Mouse (Mus musculus) midbrain, postnatal 0 days (tissue): Measurements from ENCODE around the gene Dop1b. TPM values are rescaled to one million over a fixed set of nuclear protein-coding genes. Genes with fewer than 3 reads are reported as not detected.
"Not testable (repeated sequence)": the region's sequence is repeated elsewhere in the genome, so short reads cannot be mapped to it uniquely, and the experiment has no call there.

ENCODE experiments used
- ATAC-seq: fragments of 200-750 bp; cut with Nextera tagmentation; 2 replicates; pipeline ENCODE4 v1.8.0; 2017; ENCODE audit warnings: moderate number of reproducible peaks, mild to moderate bottlenecking, moderate TSS enrichment, moderate library complexity; ENCODE audit not compliant: low FRiP score
- DNase-seq: peaks from one replicate; pipeline ENCODE4 v3.0.0-alpha.2; 2015; ENCODE audit warnings: low spot score
- H3K27ac ChIP-seq: fragments of 300-500 bp; sonication (generic); 2 replicates; pipeline ENCODE4 v1.5.1; 2014; ENCODE audit warnings: low read depth, mild to moderate bottlenecking, low read length, mixed read lengths
- H3K27me3 ChIP-seq: fragments of 300-500 bp; sonication (generic); 2 replicates; pipeline ENCODE4 v1.6.1; 2014; ENCODE audit warnings: low read length, control low read depth, mixed read lengths; ENCODE audit not compliant: insufficient read depth
- H3K36me3 ChIP-seq: fragments of 300-500 bp; sonication (generic); 2 replicates; pipeline ENCODE4 v1.6.1; 2014; ENCODE audit warnings: low read length, control low read depth, mixed read lengths; ENCODE audit not compliant: insufficient read depth
- H3K4me1 ChIP-seq: fragments of 300-500 bp; sonication (generic); 2 replicates; pipeline ENCODE4 v1.6.1; 2014; ENCODE audit warnings: mild to moderate bottlenecking, control low read depth, antibody characterized with exemption, low read length, mixed read lengths; ENCODE audit not compliant: insufficient read depth
- H3K4me2 ChIP-seq: fragments of 300-500 bp; sonication (generic); 2 replicates; pipeline ENCODE4 v1.6.1; 2014; ENCODE audit warnings: low read depth, mild to moderate bottlenecking, low read length, mixed read lengths; ENCODE audit not compliant: poor library complexity, severe bottlenecking
- H3K4me3 ChIP-seq: fragments of 300-500 bp; sonication (generic); 2 replicates; pipeline ENCODE4 v1.5.1; 2014; ENCODE audit warnings: low read depth, mild to moderate bottlenecking, low read length, moderate library complexity
- H3K9ac ChIP-seq: fragments of 300-500 bp; sonication (generic); replicated peaks from 2 replicates; pipeline ENCODE4 v1.6.1; 2014; ENCODE audit warnings: mild to moderate bottlenecking, low read length, moderate library complexity, mixed read lengths; ENCODE audit not compliant: poor library complexity, severe bottlenecking
- H3K9me3 ChIP-seq: fragments of 300-500 bp; sonication (generic); 2 replicates; pipeline ENCODE4 v1.6.1; 2016; ENCODE audit warnings: low read length, control low read depth
- CTCF ChIP-seq: IDR thresholded peaks from 2 replicates; pipeline ENCODE4 v1.5.1; 2016; ENCODE audit warnings: antibody characterized with exemption, mild to moderate bottlenecking
- WGBS: fragments of 180-500 bp; shearing (Covaris S2); extraction: QIAGEN DNeasy Blood & Tissue Kit; methylation state at CpG from one replicate; pipeline ENCODE4 v1.1.7; 2014; 5-methylcytosine and 5-hydroxymethylcytosine counted together
- polyA plus RNA-seq: library from polyadenylated mRNA; unstranded; fragments of >200 nt; fragmentation: Nextera tagmentation; extraction: Ambion mirVana; gene quantifications from 2 replicates; pipeline ENCODE4 v1.2.1, GENCODE M21; 2015
- total RNA-seq: library from RNA; depleted of rRNA; stranded (reverse); fragments of >200 nt; gene quantifications from 2 replicates; pipeline ENCODE4 v1.2.3, GENCODE M21; 2014

Gene Dop1b
- total and polyA plus RNA-seq, 2 experiments from 2014 or later, result 27.8 to 102 TPM

GRCm38 (mm10) chr16:93821706-93822105 lies 110.0 kb downstream of the Dop1b start:
- no peak overlapping the region for H3K4me2 ChIP-seq
- no peak overlapping the region for H3K27ac ChIP-seq
- no peaks in the 10 kb centered on the region for H3K27me3 ChIP-seq
- H3K9me3 ChIP-seq, result peaks cover 6% of the 10 kb centered on the region; the same call in 1 of the 2 replicates
- ATAC-seq, result no peak
- no peaks in the 10 kb centered on the region for H3K4me1 ChIP-seq
- WGBS, result 96% methylated on average over 3 of the region's 3 CpGs
- no peak for DNase-seq
- no peak overlapping the region for H3K9ac ChIP-seq
- TF ChIP-seq CTCF, result no peak
- H3K36me3 ChIP-seq, result no peaks in the 10 kb centered on the region
- H3K4me3 ChIP-seq, result no peak overlapping the region

DNA sequence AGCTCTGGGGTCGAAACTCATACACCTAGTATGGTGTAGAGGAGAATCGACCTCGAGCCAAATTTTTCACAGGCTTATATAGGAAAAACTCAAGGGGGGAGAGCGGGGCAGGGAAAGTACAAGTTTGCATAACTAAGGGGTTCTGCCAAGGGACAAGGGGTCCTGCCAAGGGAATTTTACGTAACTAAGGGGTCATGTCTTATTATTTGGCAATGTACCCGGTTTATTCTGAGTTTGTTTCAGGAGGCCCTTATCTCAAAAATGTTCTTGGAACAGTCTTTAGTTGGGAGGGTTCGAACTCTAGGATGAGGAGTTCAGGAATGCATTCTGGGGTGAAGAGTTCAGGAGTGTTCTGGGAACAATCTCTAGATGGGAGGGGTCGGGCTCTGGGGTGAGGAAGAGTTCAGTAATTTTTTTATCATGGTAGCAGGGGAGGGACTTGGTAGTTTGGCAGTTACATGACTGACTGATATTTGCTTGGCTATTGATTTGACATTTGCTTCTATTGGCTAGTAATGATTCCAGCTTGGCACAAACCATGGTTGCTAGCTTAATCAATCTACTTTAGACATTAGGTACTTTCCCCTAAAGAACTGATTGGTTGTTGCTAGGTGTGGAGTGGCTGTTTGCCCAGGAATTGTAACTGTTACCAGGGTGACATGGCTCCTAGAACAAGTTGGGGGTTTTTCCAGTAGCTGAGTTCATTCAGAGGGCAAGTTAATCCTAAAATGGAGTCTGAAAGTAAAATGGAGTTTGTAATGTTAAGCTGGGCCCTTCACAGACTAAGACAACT lies 110.9 kb downstream of the Dop1b start:
- WGBS, result 87% methylated on average over 4 of the region's 8 CpGs
- DNase-seq, result not testable (repeated sequence)

GRCm38 (mm10) chr16:93824799-93825198 lies 113.1 kb downstream of the Dop1b start:
- H3K9me3 ChIP-seq, result peaks cover 6% of the 10 kb centered on the region; the same call in 1 of the 2 replicates
- ATAC-seq, result no peak
- no peak overlapping the region for H3K27ac ChIP-seq
- no peak for TF ChIP-seq CTCF
- no peak overlapping the region for H3K4me2 ChIP-seq
- WGBS, result 89% methylated on average over 4 of the region's 4 CpGs
- no peaks in the 10 kb centered on the region for H3K4me1 ChIP-seq
- H3K4me3 ChIP-seq, result no peak overlapping the region
- no peak overlapping the region for H3K9ac ChIP-seq
- DNase-seq, result no peak
- no peaks in the 10 kb centered on the region for H3K36me3 ChIP-seq
- H3K27me3 ChIP-seq, result no peaks in the 10 kb centered on the region; the same call in 1 of the 2 replicates

More for the DNA sequence above, 110.9 kb downstream of the Dop1b start:
- not testable (repeated sequence) for H3K9me3 ChIP-seq, H3K27me3 ChIP-seq, H3K4me2 ChIP-seq, H3K4me1 ChIP-seq, ATAC-seq, H3K27ac ChIP-seq, H3K4me3 ChIP-seq, H3K9ac ChIP-seq, H3K36me3 ChIP-seq

DNA sequence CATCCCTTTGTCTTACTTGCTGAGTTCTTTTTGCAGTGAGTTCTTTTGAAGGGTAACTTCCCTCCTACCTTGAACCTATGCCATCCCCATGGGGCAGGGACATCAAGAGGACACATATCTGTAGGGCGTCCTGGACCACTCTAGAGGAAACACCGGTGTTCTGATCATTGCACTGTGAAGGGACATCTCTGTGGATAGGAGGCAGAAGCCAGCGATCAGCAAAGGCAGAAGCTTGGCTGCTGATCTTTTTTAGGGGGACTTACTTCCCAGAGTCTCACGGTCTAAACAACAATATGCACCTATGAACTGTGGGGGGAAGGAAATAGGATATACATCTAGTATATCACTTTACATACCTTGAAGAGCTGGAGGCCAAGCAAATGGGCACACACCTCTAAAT lies 113.8 kb downstream of the Dop1b start:
- Histone ChIP-seq H3K4me2 (no peak overlapping the region), H3K4me3 (no peak overlapping the region), H3K9ac (no peak overlapping the region), H3K27me3 (no peaks in the 10 kb centered on the region; the same call in 1 of the 2 replicates), H3K4me1 (no peaks in the 10 kb centered on the region), H3K36me3 (no peaks in the 10 kb centered on the region), H3K9me3 (peaks cover 6% of the 10 kb centered on the region; the same call in 1 of the 2 replicates), H3K27ac (no peak overlapping the region)
- WGBS, result 88% methylated on average over 4 of the region's 4 CpGs
- TF ChIP-seq CTCF, result no peak
- ATAC-seq (no peak), DNase-seq (no peak)

DNA sequence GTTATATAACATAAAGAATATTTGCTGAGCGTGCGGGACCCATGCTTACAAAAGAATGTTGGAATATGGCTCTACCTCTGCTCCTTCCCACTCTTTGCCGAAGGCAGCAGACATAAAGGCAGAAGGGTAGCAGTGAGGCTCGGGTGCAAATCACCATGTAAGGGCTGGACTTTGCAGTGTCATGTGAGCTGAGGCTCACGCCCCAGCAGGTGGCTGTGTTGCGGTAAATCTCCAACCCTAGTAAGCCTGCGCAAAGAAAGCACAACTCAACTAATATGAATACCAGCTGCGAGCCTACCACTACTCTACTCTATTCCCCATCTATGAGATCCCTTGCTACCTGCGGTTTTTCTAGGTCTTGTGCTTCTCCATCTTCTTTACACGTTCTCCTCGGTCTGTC lies 114.3 kb downstream of the Dop1b start:
- Histone ChIP-seq H3K27ac (no peak overlapping the region), H3K4me2 (no peak overlapping the region), H3K9ac (no peak overlapping the region), H3K27me3 (no peaks in the 10 kb centered on the region; the same call in 1 of the 2 replicates), H3K9me3 (peaks cover 6% of the 10 kb centered on the region; the same call in 1 of the 2 replicates), H3K4me1 (no peaks in the 10 kb centered on the region), H3K4me3 (no peak overlapping the region), H3K36me3 (no peaks in the 10 kb centered on the region)
- 73% methylated on average over 11 of the region's 11 CpGs for WGBS
- ATAC-seq, result no peak
- no peak for TF ChIP-seq CTCF
- DNase-seq, result no peak

GRCm38 (mm10) chr16:93826478-93826877 lies 114.8 kb downstream of the Dop1b start:
- not testable (repeated sequence) for H3K4me1 ChIP-seq, ATAC-seq, H3K9ac ChIP-seq, H3K4me2 ChIP-seq, H3K27ac ChIP-seq, DNase-seq, H3K27me3 ChIP-seq, H3K9me3 ChIP-seq, H3K4me3 ChIP-seq, H3K36me3 ChIP-seq
- 41% methylated on average over 5 of the region's 5 CpGs for WGBS
